Mouse (Mus musculus) 3T3-L1 (cell line): ENCODE results near the gene Schip1.

Experiments used
- DNase-seq: peaks from one replicate; pipeline ENCODE4 v3.0.0-alpha.2; 2015; ENCODE audit warnings: low read depth, low spot score

The Schip1 gene

DNA sequence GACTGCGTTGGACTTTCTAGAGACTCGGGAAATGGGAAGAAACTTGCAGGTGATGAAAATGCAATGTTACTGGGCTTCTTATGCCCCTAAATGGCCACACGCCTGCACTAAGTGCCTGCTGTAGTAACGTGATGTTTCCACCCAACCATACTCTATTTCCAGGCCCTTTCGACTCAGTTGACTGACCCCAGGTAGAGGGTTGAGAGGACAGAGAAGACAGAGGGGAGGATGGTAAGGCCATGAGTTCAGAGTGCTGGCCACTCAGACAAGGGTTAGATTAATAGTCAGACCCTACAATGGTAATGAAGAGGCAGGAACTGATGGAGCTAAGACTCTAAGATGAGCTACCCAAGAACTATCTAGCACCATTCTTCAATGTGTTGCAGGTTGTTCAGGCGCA is 595.4 kb downstream of the Schip1 start:
- DNase-seq: no peak

- no peak for DNase-seq
Measured at GRCm38 (mm10) chr3:68660538-68660937, 595.9 kb downstream of the Schip1 start.

- DNase-seq: no peak
Measured at GRCm38 (mm10) chr3:68662386-68662785, 597.8 kb downstream of the Schip1 start.

- no peak for DNase-seq
Measured at GRCm38 (mm10) chr3:68664337-68664736, 599.7 kb downstream of the Schip1 start.

GRCm38 (mm10) chr3:68666377-68666776 is 601.8 kb downstream of the Schip1 start:
- no peak for DNase-seq

- DNase-seq: no peak
Measured at GRCm38 (mm10) chr3:68667852-68668251, 603.2 kb downstream of the Schip1 start.

DNA sequence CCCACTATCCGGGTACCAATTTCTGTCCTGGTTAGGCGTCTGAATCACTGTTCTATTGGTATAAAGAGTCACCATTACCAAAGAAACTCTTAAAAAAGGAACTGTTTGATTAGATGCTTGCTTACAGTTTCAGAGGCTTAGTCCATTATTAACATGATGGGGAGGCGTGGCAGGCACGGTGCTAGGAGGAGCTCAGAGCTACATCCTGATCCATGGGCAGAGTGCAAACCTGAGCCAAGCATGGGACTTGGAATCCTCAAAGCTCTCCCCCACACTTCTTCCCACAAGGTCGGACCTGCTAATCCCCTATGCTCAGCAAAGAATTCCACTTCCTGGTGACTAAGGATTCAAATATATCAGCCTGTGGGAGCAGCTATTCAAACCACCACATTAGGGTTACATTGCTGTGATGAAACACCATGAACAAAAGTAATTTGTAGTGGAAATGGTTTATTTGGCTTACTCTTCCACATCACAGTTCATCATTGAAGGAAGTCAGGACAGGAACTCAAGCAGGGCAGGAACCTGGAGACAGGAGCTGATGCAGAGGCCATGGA is 604.9 kb downstream of the Schip1 start:
- peak; percentile 52 for DNase-seq

DNA sequence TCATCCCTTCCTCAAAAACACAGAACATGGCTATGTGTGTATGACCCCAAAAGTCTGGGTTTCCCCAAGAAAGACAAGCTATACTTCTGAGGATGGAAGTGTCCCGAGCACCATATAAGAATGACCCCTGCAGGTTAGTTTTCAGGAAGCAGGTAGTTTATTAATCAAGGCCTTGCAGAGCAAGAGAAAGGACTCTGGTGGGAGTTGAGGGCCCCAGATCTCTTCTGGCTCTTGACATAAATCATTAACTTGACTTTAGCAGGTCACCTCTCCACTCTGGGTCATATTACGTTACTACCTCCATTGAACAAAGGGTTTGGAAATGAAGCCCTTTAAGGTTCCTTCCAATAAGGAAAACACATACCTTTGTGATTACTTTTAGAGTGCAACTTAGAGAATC is 610.1 kb downstream of the Schip1 start:
- no peak for DNase-seq

GRCm38 (mm10) chr3:68675216-68675835 is 610.7 kb downstream of the Schip1 start:
- no peak for DNase-seq
